Mouse (Mus musculus) myocyte (in vitro differentiated cells): ENCODE measurements around the gene Slc9a9.

Experiments
- CEBPB ChIP-seq: IDR thresholded peaks from 2 replicates; pipeline ENCODE4 v1.6.1; 2011; ENCODE audit warnings: mild to moderate bottlenecking, moderate library complexity; ENCODE audit not compliant: poor library complexity, insufficient read depth, severe bottlenecking
- E2F4 ChIP-seq: IDR thresholded peaks from one replicate; pipeline ENCODE4 v1.6.1; 2011; ENCODE audit warnings: mild to moderate bottlenecking, control low read depth, moderate library complexity; ENCODE audit not compliant: insufficient read depth
- MAX ChIP-seq: IDR thresholded peaks from one replicate; pipeline ENCODE4 v1.6.1; 2011; ENCODE audit warnings: low read depth, mild to moderate bottlenecking, control low read depth
- MYOD1 ChIP-seq, 3 experiments: IDR thresholded peaks; one replicate each; pipeline ENCODE4 v1.6.1; 2011; ENCODE audit warnings: control low read depth in 2 of 3, low read depth in 2 of 3, mild to moderate bottlenecking in 2 of 3, moderate library complexity in 1 of 3; ENCODE audit not compliant: insufficient read length in 2 of 3, control insufficient read depth in 1 of 3
- MYOG ChIP-seq, 3 experiments: IDR thresholded peaks; one replicate each; pipeline ENCODE4 v1.6.1; 2011; ENCODE audit warnings: control low read depth in 2 of 3, low read depth in 2 of 3, mild to moderate bottlenecking in 2 of 3; ENCODE audit not compliant: insufficient read length in 2 of 3, control insufficient read depth in 1 of 3, insufficient read depth in 1 of 3
- POLR2A ChIP-seq: IDR thresholded peaks from one replicate; pipeline ENCODE4 v1.6.1; 2011; ENCODE audit warnings: low read depth, mild to moderate bottlenecking, control low read depth, moderate library complexity; ENCODE audit not compliant: insufficient read length
- POLR2AphosphoS2 ChIP-seq: IDR thresholded peaks from one replicate; pipeline ENCODE4 v1.6.1; 2011; ENCODE audit warnings: low read depth, control low read depth; ENCODE audit not compliant: insufficient read length
- REST ChIP-seq: IDR thresholded peaks from one replicate; pipeline ENCODE4 v1.6.1; 2011; ENCODE audit warnings: mild to moderate bottlenecking, control low read depth, moderate library complexity; ENCODE audit not compliant: insufficient read depth, insufficient read length
- SRF ChIP-seq: IDR thresholded peaks from one replicate; pipeline ENCODE4 v1.6.1; 2011; ENCODE audit warnings: low read depth; ENCODE audit not compliant: control insufficient read depth, insufficient read length
- TCF12 ChIP-seq: IDR thresholded peaks from one replicate; pipeline ENCODE4 v1.6.1; 2011; ENCODE audit warnings: mild to moderate bottlenecking, control low read depth; ENCODE audit not compliant: poor library complexity, insufficient read depth, severe bottlenecking
- TCF3 ChIP-seq: IDR thresholded peaks from one replicate; pipeline ENCODE4 v1.6.1; 2011; ENCODE audit warnings: low read depth, control low read depth; ENCODE audit not compliant: insufficient read length
- USF1 ChIP-seq: IDR thresholded peaks from one replicate; pipeline ENCODE4 v1.6.1; 2011; ENCODE audit warnings: low read depth, mild to moderate bottlenecking, control low read depth, moderate library complexity

GRCm38 (mm10) chr9:95193672-95194071 is 524.0 kb downstream of the Slc9a9 start:
- TF ChIP-seq CEBPB = no peak
- no peak for TF ChIP-seq MAX
- TF ChIP-seq POLR2A = no peak
- no peak for TF ChIP-seq MYOG (IDR thresholded peaks at IDR 0.05; ENCODE audit: control insufficient read depth in 1 of 3, insufficient read depth in 1 of 3, insufficient read length in 2 of 3, low read depth in 2 of 3)
- no peak for TF ChIP-seq E2F4
- no peak for TF ChIP-seq TCF12
- no peak for TF ChIP-seq SRF
- TF ChIP-seq POLR2AphosphoS2 = no peak
- no peak for TF ChIP-seq MYOD1 (IDR thresholded peaks at IDR 0.05; ENCODE audit: control insufficient read depth in 1 of 3, insufficient read length in 2 of 3, low read depth in 2 of 3)
- TF ChIP-seq USF1 = no peak
- no peak for TF ChIP-seq REST
- no peak for TF ChIP-seq TCF3
